Mouse (Mus musculus) brain, embryonic 14.5 days (tissue): ENCODE measurements around the gene Ttc28.
A peak's percentile ranks its signal among the peaks of the same experiment; 100 is the strongest.

ENCODE experiments used
- CTCF ChIP-seq: fragments of 200-500 bp; IDR thresholded peaks from 2 replicates; pipeline ENCODE4 v1.5.1; 2012; ENCODE audit warnings: inconsistent platforms, mild to moderate bottlenecking, moderate library complexity, borderline replicate concordance; ENCODE audit not compliant: insufficient read depth, insufficient read length; ENCODE audit errors: extremely low read depth
- POLR2A ChIP-seq: fragments of 200-500 bp; IDR thresholded peaks from 2 replicates; pipeline ENCODE4 v1.6.1; 2012; ENCODE audit warnings: mild to moderate bottlenecking, inconsistent platforms, borderline replicate concordance; ENCODE audit not compliant: poor library complexity, insufficient read depth, insufficient read length, severe bottlenecking; ENCODE audit errors: extremely low read depth

DNA sequence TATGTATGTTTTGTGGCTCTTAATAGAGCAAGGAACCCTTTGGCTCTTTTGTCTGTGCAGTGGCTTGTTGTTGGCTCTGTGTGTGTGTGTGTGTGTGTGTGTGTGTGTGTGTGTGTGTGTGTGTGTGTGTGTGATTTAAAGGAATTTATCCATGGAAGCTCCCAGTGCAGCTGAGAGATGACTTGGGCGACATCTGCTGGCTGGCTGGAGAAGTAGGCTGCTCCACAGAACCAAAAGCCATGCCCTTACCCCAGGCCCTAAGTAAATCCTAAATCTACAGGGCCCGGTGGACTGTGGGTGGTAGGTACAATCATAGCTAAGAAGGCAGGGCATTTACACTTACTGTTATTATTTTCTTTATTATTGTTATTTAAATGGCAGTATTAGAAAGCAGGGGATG is 377.5 kb downstream of the Ttc28 start:
- TF ChIP-seq CTCF (peak; percentile 89), POLR2A (no peak)
